Mouse (Mus musculus): ENCODE data around the gene B3galt6.
A peak's percentile ranks its signal among the peaks of the same experiment; 100 is the strongest.

The B3galt6 gene

GRCm38 (mm10) chr4:155991211-155991907, 1.1 kb downstream of the B3galt6 start:
- no peak for DNase-seq (ENCODE audit: low read depth, low spot score)

DNA sequence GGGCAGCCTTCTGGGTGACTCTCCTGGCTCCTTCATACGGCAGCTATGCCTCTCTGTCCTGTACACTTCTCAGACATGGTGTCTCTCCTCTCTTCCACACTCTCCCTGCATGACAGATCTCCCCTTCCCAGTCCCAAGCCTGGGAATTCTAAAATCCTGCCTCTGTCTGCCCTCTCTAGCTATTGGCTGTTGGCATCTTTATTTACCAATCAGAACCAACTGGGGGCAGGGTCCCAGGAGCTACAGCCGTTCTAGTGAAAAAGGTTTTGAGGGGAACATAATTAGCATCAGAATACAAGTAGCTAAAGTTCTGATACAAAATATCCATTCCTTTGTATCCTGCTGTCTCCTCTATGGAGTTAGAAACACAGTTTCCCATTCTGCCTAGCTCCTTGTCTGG, 8.7 kb downstream of the B3galt6 start:
- no peak for DNase-seq (ENCODE audit: low read depth, low spot score)

DNA sequence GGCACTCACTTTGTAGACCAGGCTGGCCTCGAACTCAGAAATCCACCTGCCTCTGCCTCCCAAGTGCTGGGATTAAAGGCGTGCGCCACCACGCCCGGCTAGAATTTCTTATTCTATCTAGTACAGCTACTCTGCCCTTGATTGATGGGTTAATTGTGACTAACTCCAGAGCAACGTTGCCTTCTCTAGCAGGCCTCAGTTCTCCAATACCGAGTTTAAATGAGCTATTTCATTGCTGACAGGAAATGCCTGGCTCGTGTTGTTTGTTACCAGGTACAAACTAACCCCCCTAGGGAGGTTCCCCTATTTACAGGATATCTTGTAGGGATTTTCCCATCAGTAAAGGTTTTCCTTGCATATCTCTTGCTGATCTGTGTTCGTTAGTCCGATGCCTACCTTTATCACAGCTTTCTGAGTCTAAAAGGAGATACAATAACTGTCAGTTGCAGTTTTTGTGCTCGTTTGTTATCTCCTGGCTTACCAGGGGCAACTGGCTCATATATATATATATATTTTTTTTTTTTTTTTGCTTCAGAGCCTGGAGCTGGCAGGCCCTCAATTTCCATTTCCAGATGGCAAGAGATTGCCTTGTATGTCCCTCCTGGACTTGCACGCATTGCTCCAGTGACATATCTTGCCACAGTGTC, 10.9 kb downstream of the B3galt6 start:
- DNase-seq (ENCODE audit: low read depth, low spot score): no peak

DNA sequence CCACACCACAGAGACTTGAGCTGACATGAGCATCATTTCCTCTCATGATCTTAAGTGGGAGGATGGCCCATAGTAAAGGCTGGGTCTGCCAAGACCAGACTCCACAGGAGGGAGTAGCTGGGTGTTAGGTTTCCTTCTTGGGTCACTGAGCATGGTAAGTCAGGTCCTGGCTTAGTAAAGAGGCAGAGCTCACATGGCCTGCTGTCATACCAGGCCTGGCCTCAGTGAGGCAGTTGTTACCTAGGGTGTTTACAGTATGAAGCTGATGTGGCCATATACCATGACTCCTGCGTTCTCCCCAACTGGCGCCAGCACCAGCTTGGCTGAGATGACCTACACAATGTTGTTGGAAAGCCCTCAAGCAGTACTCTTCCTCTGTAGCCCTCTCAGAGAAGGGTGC, 19.2 kb downstream of the B3galt6 start:
- no peak for DNase-seq (ENCODE audit: low read depth, low spot score)

GRCm38 (mm10) chr4:155972651-155973050, 19.8 kb downstream of the B3galt6 start:
- no peak for DNase-seq (ENCODE audit: low read depth, low spot score)

- DNase-seq (ENCODE audit: low read depth, low spot score): peak; percentile 31
Measured at GRCm38 (mm10) chr4:155970286-155970685, 22.2 kb downstream of the B3galt6 start.

GRCm38 (mm10) chr4:155969043-155969653, 23.3 kb downstream of the B3galt6 start:
- no peak for DNase-seq (ENCODE audit: low read depth, low spot score)

- no peak for DNase-seq (ENCODE audit: low read depth, low spot score)
Measured at GRCm38 (mm10) chr4:155964396-155964795, 28.1 kb downstream of the B3galt6 start.

DNA sequence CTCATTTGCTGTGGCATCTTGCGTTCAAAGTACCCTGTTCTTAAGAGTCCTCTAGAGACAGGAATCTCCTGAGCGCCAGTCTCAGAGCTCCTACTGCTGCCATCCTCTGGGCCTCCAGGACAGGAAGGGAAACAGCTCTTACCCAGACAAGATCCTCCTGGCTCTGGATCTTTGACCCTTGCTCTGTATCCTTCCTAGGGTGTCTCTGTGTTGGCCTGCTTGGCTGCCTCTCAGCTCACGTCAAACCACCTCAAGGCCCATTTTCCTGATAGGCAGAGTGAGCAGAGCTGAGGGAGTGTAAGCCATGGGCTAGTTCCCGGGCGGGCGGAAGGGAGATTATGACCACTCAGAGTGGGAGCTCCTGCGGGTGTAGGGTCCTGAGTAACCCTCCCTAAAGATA, 29.3 kb downstream of the B3galt6 start:
- no peak for DNase-seq (ENCODE audit: low read depth, low spot score)

GRCm38 (mm10) chr4:155962167-155962971, 30.1 kb downstream of the B3galt6 start, which contains the start of gene C1qtnf12:
Gene C1qtnf12, plus strand, starts transcription at chr4:155962318.
- peak; percentile 58 for DNase-seq (ENCODE audit: low read depth, low spot score)

DNA sequence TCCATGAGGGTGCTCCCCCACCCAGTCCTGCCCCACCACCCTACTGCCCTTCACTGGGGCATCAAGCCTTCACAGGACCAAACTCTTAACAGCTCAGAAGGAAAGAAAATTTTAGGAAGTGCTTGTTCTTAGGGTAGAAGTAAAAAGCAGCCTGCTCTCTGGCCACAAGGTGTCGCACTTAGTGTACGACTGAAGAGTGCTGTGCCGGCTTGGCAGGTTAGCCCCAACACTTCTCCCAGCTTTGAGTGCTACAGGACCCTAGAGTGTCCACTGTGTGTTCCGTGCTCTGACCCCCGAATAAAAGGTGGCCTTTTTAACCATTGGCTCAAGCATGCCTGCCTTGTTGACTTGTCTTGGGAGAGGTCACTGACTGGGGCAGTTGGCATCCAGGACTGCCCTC, 33.2 kb downstream of the B3galt6 start:
- peak; percentile 75 for DNase-seq (ENCODE audit: low read depth, low spot score)

DNA sequence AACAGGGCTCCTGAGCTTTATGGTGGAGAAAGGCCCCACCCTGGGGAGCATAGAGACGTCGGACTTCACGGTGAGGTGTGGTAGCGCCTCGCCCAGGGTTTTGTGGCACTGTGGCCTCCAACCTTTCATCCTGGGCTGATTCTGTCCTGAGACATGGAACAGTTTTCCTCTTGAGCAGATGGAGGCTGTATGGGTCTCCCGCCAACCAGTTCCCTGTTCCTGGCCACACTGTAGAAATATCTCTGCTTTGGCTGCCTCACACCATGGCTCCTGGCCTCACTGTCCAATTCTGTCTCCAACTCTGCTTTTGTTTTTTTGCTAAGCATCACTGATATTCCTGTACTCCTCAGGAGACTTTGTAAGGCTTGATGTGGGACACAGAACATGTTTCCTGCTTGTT, 37.0 kb downstream of the B3galt6 start:
- no peak for DNase-seq (ENCODE audit: low read depth, low spot score)

- DNase-seq (ENCODE audit: low read depth, low spot score): no peak
Measured at GRCm38 (mm10) chr4:155947094-155947493, 45.4 kb downstream of the B3galt6 start.

DNA sequence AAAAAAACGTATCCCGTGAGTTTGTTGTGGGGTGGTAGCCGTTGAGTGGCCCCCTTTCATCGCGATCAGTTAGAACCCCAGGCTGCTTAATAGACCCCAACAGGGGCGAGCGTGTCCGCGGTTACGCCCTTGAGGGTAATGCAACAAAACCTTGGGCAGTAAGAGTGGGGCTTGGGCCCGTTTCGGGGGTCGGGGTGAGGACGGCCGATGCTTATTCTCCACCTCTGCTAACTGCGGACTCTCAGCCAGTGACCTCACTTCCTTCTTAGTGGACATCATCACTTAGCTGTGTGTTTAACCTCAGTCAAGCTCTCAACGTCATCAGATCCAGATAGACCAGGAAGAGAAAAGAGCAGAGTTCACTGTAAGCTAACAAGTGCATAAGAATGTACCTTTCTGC, 48.2 kb downstream of the B3galt6 start:
- no peak for DNase-seq (ENCODE audit: low read depth, low spot score)

GRCm38 (mm10) chr4:155943534-155944249, 48.8 kb downstream of the B3galt6 start, which contains the start of gene Ube2j2:
Gene Ube2j2, plus strand, starts transcription at chr4:155943831.
- DNase-seq (ENCODE audit: low read depth, low spot score): peak; percentile 91

- DNase-seq (ENCODE audit: low read depth, low spot score): no peak
Measured at GRCm38 (mm10) chr4:155943049-155943452, 49.4 kb downstream of the B3galt6 start.
